Mouse (Mus musculus) kidney, adult 2 months (tissue): ENCODE data around the gene C130032M10Rik.

Experiments
- CTCF ChIP-seq: fragments of 200-500 bp; conservative IDR thresholded peaks from 2 replicates; pipeline ENCODE4 v1.5.1; 2011; ENCODE audit warnings: low read depth, mild to moderate bottlenecking, control low read depth, low read length, moderate library complexity, mixed read lengths; ENCODE audit not compliant: insufficient read depth, insufficient read length
- POLR2A ChIP-seq: fragments of 200-500 bp; IDR thresholded peaks from one replicate; pipeline ENCODE4 v1.6.1; 2011; ENCODE audit warnings: low read depth, low read length, control low read depth

DNA sequence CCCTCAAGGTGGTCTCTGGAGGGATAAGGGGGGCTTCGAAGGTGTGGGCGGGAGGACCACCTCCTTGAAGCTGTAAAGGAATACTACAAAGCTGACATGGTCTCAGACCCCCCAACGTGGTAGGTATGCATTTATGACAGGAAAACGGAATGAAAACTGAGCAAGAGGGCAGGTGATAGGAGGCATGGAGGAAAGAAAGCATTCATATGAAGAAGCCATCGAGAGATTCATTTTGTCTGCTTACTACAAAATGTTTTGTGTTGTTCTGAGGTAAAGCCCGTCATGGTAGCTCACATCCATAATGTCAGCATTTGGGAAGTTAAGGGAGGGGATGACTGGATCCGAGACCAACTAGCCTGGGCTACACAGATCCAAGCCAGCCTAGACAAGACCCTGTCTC lies 44.6 kb downstream of the C130032M10Rik start:
- no peak for TF ChIP-seq CTCF
- no peak for TF ChIP-seq POLR2A
